Mouse (Mus musculus): ENCODE results near the gene Ap5m1.

The Ap5m1 gene

GRCm38 (mm10) chr14:49127162-49127779 is 61.4 kb downstream of the Ap5m1 start:
- in situ Hi-C loops (cut with MseI, MboI): no loop called here

GRCm38 (mm10) chr14:49128544-49129263 is 62.8 kb downstream of the Ap5m1 start:
- in situ Hi-C loops (cut with MseI, MboI): no loop called here

DNA sequence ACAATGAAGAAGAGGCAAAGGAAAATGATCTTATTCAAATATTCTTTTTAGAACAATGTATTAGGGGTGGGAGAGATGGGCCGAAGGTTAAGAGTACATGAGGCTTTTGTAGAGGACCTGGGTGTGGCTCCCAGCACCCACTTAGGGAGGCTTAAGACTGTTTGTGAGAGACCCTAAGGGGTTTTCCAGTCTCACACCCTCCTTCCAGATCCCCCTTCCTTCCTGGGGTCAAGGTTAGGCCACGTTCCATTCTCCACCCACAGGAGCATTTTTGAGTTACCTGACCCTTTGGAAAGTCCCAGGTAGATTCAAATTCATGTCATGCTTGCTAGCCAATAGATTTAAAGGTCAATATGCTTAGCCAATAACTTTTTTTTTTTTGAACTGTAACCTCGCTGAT is 66.5 kb downstream of the Ap5m1 start:
- in situ Hi-C loops (cut with MseI, MboI): no loop called here

DNA sequence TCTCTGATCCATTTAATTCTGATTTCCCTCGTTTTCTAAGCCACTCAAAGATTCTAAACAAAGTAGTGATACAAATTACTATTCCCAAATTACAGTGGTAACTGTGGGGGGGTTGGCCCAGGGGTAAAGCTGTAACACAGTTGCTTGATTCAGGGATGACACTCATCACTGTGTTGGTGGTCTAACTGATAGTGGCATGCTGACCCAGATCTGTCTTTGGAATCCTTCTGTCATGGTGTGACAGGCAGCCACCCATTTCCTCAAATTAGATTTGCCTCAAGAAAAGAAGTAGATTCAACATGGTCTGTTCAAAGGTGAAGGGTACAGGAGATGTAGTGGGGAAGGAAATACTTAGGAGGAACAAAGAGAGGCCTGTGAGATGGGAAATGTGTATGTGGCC is 72.3 kb downstream of the Ap5m1 start:
- in situ Hi-C loops (cut with MseI, MboI): no loop called here

DNA sequence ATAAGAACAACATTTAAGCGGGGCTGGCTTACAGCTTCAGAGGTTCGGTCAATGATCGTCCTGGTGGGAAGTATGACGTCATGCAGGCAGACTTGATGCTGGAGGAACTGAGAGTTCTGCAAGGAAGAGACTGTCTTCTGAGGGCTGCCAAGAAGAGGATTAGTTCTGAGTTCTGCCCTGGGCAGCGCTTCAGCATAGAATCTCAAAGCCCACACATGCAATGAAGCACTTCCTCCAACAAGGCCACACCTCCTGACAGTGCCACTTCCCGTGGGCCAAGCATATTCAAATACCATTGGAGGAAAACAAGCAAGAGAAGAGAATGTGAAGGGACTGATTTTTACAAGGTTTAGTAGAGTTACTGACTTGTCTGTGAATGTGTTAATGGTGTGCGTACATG is 74.9 kb downstream of the Ap5m1 start:
- in situ Hi-C loops (cut with MseI, MboI): no loop called here

Measured in mouse trophoblast stem cell (cell line).